Mouse (Mus musculus) heart, postnatal 14 days (tissue): ENCODE data around the gene Tiam1. TPM values are rescaled to one million over a fixed set of nuclear protein-coding genes. Genes with fewer than 3 reads are reported as not detected.

Source experiments
- DNase-seq, 2 experiments: peaks; one replicate each; pipeline ENCODE4 v3.0.0; 2021 to 2022
- intact Hi-C: fragments of 180-260 bp; cut with DNase I; formaldehyde crosslinking; loops from one replicate; pipeline ENCODE4 v1.15.1; 2025
- total RNA-seq, 2 experiments: library from RNA; stranded (reverse); gene quantifications; 2 replicates each; pipeline ENCODE4 v1.2.3; 2021

Gene Tiam1
- total RNA-seq, 2 experiments from 2014 or later, result 6.1 to 7.6 TPM

DNA sequence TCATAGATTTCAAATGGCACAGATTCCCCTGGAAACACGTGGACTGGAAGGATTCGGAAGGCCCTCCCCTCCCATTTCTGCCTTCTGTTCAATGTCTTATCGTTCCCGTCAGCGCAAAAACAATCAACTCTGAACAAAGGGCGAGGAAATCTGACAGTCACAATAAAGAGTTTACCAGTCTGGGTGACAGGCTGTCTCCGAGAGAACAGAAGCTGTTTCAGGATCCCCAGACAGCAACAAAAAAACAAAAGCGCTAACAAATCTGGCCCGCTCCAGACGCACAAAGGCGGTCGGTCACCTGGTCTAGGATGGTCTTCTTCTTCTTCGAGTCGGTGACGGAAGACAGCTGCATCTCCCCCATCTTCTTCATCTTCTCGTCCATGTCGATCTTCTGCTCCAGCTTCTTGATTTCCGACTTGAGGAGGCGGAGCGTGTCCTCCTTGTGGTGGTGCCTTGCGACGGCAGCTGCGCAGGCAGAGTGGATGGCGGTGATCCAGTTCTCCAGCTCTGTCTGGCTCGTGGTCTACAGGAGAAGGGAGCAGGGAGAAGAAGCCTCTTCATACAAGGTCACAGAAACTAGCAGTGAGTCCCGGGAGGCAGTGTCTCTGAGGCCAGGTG is 276.2 kb downstream of the Tiam1 start:
- no peak for DNase-seq
- intact Hi-C loops, result no loop called here

DNA sequence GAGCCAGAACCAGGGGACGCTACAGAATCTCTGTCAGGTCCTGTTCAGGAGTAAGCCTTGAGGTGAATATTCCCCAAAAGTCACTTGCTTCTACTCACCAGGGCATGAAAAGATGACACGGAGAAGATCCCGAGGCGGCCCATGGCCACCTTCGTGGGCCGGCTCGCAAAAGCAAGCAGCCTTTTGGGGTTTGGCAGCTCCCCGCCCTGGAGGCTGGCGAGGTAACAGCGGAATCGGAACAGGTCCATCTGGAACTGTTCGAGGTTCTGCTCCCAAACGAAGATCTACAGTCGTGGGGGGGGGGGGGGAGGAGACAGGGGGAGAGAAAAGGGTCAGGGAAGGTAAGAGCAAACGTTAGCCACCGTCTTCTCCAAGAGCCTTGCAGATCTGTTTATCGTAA is 278.4 kb downstream of the Tiam1 start:
- no peak for DNase-seq
- intact Hi-C loops, result no loop called here

DNA sequence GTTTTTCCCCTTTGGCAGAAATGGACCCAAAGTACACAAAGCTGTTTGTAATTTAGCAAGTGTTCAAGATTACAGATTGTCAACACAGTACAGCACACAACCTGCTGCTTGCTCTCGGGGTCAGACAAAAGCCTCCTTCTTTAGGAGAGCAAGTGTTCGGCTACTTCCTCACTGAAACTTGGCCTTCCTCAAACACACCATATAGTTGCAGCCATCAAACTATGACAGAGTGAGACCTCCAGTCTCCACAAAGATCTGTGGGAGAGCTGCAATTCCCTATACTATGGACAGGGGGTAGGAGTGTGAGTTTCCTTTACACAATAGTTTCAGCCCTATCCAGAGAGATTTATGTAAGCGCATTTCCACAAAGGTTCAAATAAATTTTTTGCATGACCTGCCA is 278.9 kb downstream of the Tiam1 start:
- intact Hi-C loops, result no loop called here
- DNase-seq, result no peak

DNA sequence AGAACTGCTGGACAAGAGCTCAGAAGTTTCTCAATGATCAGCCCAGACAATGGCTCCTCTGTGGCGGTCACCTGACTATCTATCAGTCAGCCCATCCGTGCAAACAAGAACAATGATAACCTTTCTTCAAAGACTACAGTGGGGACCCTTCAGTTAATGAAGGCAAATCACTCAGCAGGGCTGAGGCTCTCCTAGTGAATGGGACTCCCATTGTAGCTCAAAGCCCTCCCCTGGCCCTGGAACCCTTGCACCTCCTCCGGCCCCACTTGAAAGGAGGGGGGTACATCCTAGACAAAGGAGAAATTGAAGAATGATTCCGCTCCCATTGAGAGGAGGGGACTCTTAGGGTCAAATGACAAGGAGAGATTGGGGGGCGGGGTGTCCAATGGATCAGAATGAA is 280.3 kb downstream of the Tiam1 start:
- no peak for DNase-seq
- intact Hi-C loops, result no loop called here

DNA sequence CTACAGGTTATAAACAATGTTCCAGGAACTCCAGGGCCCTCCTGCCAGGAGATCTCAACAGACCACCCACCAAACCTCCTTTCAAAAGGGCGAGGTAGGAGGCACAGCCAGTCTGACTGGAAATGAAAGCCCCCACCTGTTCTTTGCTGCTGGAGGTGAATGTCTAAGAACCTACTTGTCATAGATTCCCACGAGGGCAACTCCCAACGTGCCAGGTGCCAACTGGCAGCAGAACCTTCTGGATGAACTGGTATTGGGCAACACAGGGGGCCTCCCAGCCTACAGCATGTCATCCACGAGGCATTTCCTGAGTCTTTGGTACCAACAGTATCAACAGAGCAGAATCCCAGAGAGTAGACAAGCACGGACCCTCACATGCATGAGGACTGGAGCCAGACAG is 282.0 kb downstream of the Tiam1 start:
- no peak for DNase-seq
- intact Hi-C loops, result no loop called here

DNA sequence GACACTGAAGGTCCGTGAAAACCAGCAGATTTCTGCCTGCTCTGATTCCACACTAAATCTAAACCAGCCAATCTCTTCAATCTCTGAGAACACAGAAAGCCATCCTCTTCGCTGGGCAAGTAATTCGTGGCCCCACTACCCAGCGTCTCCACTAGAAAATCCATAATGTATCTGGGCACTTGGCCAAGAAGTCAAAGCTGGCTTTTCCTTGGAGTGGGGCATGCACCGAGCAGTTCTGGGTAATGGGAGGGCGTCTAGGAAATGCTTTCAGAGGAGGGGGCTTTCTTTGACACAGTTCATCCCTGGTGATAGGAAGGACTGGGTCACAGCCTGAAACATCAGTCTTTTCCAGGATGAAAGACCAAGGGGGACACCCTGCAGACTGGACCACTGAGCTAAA is 282.9 kb downstream of the Tiam1 start:
- no peak for DNase-seq

DNA sequence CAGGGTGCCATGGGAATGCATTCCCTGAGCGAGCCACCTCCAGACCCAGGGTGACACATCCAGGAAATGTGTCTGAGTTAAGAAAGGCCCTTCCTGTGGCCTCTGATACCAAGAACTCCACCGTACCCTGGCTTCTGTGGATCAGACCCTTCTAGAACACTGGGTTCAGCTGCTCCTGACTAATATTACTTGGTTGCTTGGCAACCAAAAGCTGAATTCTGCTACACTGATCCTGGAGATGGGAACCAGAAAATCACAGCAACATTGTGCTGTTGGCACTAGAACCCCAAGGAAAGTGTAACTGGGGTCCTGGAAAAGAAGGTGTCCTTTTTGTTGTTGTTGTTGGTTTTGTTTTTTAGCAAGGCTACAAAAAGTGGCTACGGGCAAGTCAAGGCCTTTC is 285.9 kb downstream of the Tiam1 start:
- no peak for DNase-seq
- intact Hi-C loops, result no loop called here

More for the DNA sequence above, 282.9 kb downstream of the Tiam1 start:
- intact Hi-C loops, result no loop called here

DNA sequence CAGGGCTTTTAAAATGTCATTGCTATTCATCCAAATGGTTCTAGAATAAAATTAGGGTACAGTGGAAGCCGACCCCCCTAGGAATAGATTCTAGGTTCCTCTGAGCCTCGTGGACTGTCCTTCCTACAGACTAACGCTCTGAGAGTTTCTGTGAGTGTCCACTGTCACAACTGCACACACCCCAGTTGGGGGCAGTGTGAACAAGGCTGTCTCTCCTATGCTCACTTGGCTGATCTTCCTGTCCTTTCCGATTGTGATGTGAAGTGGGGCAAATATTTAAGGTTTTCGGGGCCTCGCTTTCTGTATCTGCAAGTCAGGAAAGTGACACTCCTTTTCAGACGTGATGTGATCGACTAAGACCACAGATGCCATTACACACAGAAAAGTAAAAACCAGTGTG is 288.8 kb downstream of the Tiam1 start:
- intact Hi-C loops, result no loop called here
- DNase-seq, result no peak

DNA sequence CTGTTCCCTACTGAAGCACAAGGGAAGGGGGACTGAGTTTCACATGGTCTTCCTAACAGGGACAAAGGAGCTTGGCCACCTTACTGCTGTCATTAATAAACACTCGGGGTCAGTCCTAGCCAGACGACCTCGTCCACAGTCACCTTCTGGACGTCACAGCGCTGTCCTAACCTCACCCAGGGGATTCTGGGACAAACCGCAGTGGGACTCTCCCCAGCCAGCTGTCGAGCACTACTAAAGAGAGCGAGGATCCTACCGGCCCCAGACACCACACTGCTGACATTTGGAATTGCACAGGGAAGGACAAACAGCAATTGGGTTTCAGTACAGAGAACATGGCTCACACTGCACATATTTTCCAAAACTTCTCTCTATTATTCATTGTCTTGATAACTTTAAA is 292.2 kb downstream of the Tiam1 start:
- no peak for DNase-seq
- intact Hi-C loops, result no loop called here

DNA sequence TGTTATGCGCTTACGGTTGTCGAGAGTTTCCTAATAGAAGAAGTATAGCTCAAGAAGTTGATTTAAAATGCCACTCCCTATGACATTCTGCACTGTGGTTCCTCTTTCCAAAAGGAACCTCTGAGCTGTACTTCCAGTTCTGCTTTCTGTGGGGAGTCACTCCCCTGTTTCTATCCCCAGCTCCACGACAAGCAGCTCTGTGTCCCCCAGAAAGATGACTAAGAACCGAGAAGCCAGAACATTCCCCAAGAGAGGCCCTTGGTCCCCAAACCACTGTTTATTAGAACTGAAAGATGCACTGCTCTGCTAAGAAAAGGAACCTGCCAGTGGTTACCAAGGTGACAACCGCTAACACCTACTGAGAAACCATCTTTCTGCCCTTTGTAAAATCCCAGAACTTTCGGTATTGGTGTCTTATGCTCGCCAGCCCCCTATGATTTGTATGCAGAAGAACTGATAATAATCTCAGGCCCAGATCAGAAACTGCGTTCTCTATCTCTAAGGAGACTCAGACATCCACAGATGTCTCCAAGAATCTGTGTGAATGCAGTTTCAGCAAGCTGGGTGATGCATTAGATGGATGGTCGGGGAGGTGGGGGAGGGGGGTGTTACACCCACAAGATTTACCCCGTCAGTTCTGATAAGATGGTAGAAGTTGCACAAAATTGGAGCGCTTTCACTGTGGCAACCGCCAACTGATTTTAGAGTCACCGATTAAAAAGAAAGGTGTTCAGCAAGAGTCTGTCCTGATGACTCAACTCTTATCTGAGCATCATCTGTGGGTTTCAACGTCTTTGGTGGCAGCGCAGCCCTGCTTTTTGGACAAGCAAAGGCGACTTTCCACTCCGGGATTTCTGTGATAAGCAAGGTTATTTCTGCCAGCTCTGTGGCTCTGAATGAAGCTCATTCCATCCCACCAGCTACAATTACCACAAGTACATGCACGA is 294.6 kb downstream of the Tiam1 start:
- DNase-seq, result no peak
- intact Hi-C loops, result loop anchor here (10.0 kb wide), 1 partner anchor 96 kb away; no protein-coding TSS in a partner anchor

DNA sequence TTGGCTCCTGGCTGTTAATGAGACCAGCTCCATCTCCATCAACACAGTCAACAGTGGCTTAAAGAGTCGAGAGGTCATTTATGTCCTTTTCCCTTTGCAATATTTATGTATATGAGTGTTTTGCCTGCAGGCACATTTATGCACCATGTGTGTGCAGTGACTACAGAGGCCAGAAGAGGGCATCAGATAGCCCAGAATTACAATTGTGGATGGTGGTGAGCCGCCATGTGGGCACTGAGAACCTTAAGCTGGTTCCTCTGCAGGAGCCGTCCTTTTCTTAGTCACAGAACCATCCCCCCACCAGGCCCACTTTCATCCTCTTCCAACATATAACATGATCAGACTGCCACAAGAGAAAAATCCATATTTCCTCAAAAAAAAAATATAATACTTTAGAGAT is 295.4 kb downstream of the Tiam1 start:
- no peak for DNase-seq
- intact Hi-C loops, result loop anchor here (10.0 kb wide), 1 partner anchor 97 kb away; no protein-coding TSS in a partner anchor

DNA sequence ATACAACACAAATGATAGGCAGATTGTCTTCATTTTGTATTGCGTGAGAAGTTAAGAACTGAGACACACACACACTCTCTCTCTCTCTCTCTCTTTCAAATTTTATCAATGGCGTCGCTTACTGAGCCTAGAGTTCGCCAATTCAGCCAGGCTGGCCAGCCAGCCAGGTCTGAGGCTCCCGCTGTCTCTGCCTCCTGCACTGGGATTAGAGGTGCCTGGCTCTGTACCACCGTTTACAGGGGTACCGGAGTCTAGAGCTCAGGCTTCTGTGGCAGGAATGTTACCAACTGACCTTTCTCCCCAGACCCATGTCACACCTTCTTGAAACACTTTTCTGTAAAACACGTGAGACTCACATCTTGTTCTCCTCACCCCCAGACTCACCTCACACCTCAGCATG is 298.1 kb downstream of the Tiam1 start:
- intact Hi-C loops, result loop anchor here (10.0 kb wide), 1 partner anchor 99 kb away; no protein-coding TSS in a partner anchor
- no peak for DNase-seq

DNA sequence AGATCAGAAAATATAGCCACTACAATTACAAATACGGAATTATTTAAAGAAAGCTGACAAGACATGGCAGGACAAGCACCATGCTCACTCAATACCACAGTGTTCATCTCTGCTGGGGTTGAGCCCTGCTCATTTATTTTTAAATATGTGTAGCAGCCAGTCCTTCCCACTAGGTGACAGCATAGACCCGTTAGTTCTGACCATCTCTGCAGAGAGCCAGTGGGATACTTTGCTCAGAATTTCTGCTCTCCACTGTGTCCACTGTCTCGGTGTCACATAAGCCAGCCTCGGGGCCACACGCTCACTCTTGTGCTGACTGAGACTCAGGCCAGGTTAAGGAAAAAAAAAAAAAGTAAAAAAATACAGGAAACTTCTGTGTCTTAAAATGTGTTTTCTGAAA is 299.0 kb downstream of the Tiam1 start:
- DNase-seq, result peak; percentile 35 to 75
- intact Hi-C loops, result loop anchor here (1.0 to 10.0 kb wide), 3 partner anchors 100 to 342 kb away; no protein-coding TSS in a partner anchor

DNA sequence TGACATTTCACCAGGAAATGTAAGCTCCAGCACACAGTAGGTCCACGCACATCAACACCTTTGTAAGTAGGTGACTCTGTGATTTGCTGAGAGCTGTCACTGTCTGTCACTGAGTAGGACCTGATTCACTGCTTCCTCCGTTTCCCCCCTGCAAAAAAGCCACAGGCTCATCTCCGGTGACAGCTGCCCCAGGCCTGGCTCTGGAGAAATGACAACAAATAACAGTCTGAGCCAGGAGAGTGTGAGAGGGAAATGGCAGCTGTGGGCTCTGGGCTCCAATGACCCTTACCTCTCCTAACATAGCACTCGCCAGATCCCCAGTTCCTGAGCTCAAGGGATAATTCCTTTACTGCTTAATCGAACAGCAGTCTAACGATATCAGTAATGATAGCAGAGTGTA is 301.7 kb downstream of the Tiam1 start:
- intact Hi-C loops, result loop anchor here (10.0 kb wide), 1 partner anchor 103 kb away; no protein-coding TSS in a partner anchor
- DNase-seq, result no peak

DNA sequence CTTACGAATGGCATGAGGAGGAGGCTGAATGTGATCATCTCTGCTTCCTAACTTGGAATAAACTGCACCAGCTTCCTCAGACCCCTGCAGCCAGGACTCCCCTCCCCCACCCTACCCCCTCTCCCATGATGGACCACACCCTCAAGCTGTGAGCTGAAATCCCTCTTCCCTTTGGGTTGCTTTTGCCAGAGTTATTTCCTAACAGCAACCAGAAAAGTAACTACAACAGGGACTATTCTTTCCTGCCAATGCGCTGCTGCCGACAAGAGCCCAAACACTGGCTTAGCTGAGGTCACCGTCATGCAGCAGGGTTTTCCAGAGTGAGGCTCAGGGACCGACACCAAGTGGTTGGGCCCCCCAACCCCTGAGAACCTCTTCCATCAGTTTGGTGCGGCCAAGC is 303.2 kb downstream of the Tiam1 start:
- intact Hi-C loops, result loop anchor here (10.0 kb wide), 1 partner anchor 104 kb away; no protein-coding TSS in a partner anchor
- DNase-seq, result no peak

DNA sequence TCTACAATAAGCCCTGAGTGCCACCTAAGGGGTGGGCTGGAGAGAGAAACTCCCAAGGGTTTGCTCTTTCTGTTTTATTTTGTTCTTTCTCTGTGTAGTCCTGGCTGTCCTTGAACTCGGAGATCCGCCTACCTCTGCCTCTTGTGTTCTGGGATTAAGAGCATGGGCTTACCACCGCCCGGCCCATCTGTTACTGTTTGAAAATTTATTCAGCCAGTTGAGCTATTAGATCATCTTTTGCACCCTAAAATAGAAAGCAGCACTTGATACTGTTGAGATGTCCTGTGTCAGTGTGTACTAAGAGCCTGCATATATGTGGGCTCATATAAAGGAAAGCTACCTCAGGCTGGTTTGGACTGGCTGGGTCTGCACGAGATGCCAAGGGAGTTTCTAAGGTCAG is 303.7 kb downstream of the Tiam1 start:
- DNase-seq, result no peak
- intact Hi-C loops, result loop anchor here (10.0 kb wide), 1 partner anchor 105 kb away; no protein-coding TSS in a partner anchor

DNA sequence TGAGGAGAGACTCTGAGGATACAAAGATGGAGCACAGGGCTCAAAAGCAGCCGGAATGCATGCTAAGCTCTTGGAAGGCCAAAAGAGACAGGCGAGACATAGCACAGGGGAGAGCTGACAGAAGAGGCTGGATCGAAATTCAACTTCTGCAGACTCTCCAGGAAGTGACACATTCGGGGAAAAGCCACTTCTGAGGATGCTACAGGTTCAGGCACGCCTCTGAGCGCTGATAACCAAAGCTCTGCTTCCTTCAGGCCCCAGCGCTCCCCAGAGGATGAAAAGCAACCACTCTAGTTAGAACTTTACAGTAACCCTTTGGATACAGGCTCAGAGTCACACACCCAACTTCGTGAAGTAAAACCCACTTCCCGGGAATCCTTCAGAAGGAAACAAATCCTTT is 306.5 kb downstream of the Tiam1 start:
- no peak for DNase-seq
- intact Hi-C loops, result no loop called here

DNA sequence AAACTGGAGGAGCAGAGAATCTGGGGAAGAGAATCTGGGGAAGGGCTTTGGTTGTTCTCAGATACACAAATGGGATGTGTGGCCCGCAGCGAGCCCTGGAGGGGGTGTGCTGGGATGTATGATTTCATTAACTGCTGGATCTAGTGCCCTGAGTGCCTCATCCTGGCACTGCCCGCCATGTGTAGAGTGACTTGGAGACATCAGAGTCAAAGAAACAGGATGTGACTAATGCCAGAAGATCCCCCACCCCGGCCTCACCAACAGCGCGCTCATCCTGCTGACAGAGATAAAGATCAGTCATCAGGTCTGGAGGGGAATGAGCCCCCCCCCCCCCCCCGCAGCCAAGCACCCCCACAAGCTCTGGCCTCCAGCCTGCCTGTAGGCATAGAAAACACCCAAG is 308.0 kb downstream of the Tiam1 start:
- intact Hi-C loops, result no loop called here
- no peak for DNase-seq

DNA sequence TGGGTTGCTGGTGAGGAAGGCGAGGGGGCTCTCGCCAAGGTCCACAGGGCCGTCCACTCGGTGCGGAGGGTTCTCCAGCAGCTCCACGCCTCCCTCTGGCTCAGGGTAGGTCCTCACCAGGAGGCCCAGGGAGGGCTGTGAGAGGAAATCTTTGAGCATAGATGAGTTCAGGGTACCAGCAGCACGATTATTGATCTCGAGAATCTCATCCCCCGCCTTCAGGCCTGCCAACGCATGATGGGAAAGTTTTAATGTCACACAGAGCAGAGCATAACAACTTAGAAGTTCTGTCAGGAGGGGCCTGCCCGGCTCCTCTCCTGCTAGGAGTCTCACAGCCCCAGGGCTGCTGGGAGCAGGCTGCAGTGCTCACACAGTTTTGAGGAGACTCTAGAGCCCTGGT is 310.6 kb downstream of the Tiam1 start:
- intact Hi-C loops, result no loop called here

DNA sequence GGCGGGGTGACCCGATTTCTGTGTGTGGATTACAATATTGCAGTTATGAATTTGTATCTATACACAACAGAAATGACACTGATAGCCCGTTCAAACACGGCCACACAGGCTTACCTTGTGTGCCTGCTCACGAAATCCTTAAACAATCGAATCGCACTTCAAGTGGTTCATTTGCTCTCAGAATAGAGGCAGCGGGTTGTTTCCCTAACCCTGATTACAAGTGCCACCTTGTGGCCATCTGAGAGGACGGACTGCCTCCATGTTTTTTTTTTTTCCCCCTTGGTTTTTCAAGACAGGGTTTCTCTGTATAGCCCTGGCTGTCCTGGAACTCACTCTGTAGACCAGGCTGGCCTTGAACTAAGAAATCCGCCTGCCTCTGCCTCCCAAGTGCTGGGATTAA is 312.4 kb downstream of the Tiam1 start:
- intact Hi-C loops, result loop anchor here (1.0 kb wide), 1 partner anchor 57 kb away; no protein-coding TSS in a partner anchor
- peak; percentile 48 to 72 for DNase-seq

More for the DNA sequence above, 310.6 kb downstream of the Tiam1 start:
- no peak for DNase-seq

DNA sequence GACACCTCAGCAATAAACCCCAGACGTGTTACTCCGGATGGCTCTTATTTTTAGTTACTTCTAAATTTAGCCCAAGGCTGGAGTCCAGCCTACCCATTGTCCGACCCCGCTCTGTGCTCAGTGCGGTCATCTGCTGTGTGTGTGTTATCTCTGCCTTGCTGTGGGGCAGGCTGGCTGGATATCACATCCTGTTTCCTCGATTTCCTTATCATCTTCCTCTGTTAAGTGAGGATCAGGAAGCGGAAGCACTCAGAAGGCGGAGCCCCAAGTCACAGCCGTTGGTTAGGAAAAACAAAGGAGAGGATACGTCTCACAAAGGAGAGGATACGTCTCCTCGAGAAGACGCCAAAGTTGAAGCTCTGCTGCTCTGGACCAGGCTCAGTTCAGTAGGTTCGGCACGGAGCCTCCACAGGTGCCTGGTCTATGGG is 313.3 kb downstream of the Tiam1 start:
- DNase-seq, result peak; percentile 43 to 49
- intact Hi-C loops, result no loop called here
